Mouse (Mus musculus) MEL (cell line): ENCODE data around the gene Fam83d. TPM values are rescaled to one million over a fixed set of nuclear protein-coding genes. Genes with fewer than 3 reads are reported as not detected.

Experiments
- DNase-seq: peaks from one replicate; pipeline ENCODE4 v3.0.0; 2011; ENCODE audit warnings: low read depth, low spot score
- H3K27ac ChIP-seq: 2 replicates; pipeline ENCODE4 v1.5.1; 2012; ENCODE audit warnings: low read depth, mild to moderate bottlenecking, control low read depth, low read length, moderate library complexity; ENCODE audit not compliant: control insufficient read depth
- H3K27me3 ChIP-seq, 2 experiments: fragments of 150-350 bp in 1 of 2; sonication (generic) in 1 of 2; 2 replicates each; pipeline ENCODE4 v1.6.1; 2012; ENCODE audit warnings: low read length in 2 of 2, mild to moderate bottlenecking in 2 of 2, improper control_type of control experiment in 1 of 2, moderate library complexity in 1 of 2; ENCODE audit not compliant: insufficient read depth in 2 of 2, control insufficient read depth in 1 of 2
- H3K36me3 ChIP-seq, 2 experiments: 2 replicates each; pipeline ENCODE4 v1.6.1; 2012 to 2014; ENCODE audit warnings: low read length in 2 of 2, improper control_type of control experiment in 1 of 2, inconsistent platforms in 1 of 2, mild to moderate bottlenecking in 1 of 2; ENCODE audit not compliant: insufficient read depth in 2 of 2, control insufficient read depth in 1 of 2
- H3K4me1 ChIP-seq, 2 experiments: fragments of 150-350 bp in 1 of 2; sonication (generic) in 1 of 2; 2 replicates each; pipeline ENCODE4 v1.6.1; 2012; ENCODE audit warnings: low read length in 2 of 2, improper control_type of control experiment in 1 of 2, mild to moderate bottlenecking in 1 of 2; ENCODE audit not compliant: insufficient read depth in 2 of 2, control insufficient read depth in 1 of 2
- H3K4me3 ChIP-seq, 2 experiments: fragments of 150-350 bp in 1 of 2; sonication (generic) in 1 of 2; 2 replicates each; pipeline ENCODE4 v1.5.1; 2012; ENCODE audit warnings: low read depth in 2 of 2, low read length in 2 of 2, mild to moderate bottlenecking in 2 of 2, moderate library complexity in 2 of 2, control low read depth in 1 of 2, improper control_type of control experiment in 1 of 2; ENCODE audit not compliant: control insufficient read depth in 1 of 2, insufficient read depth in 1 of 2
- H3K79me2 ChIP-seq: 2 replicates; pipeline ENCODE4 v1.6.1; 2012; ENCODE audit warnings: mild to moderate bottlenecking, low read length, moderate library complexity; ENCODE audit not compliant: control insufficient read depth, poor library complexity, insufficient read depth
- H3K9ac ChIP-seq: 2 replicates; pipeline ENCODE4 v1.6.1; 2012; ENCODE audit warnings: low read depth, mild to moderate bottlenecking, control low read depth, low read length, moderate library complexity; ENCODE audit not compliant: control insufficient read depth, poor library complexity, severe bottlenecking
- H3K9me3 ChIP-seq: fragments of 150-350 bp; sonication (generic); replicated peaks from 2 replicates; pipeline ENCODE4 v1.6.1; 2012; ENCODE audit warnings: mild to moderate bottlenecking, low read length, improper control_type of control experiment, moderate library complexity; ENCODE audit not compliant: insufficient read depth
- BHLHE40 ChIP-seq: IDR thresholded peaks from 2 replicates; pipeline ENCODE4 v1.6.1; 2012; ENCODE audit warnings: low read depth, mild to moderate bottlenecking, inconsistent platforms, low read length, improper control_type of control experiment, borderline replicate concordance
- CHD2 ChIP-seq: IDR thresholded peaks from 2 replicates; pipeline ENCODE4 v1.6.1; 2011; ENCODE audit warnings: low read length, improper control_type of control experiment
- ELF1 ChIP-seq: IDR thresholded peaks from 2 replicates; pipeline ENCODE4 v1.6.1; 2014; ENCODE audit warnings: low read depth, mild to moderate bottlenecking, inconsistent platforms, low read length, improper control_type of control experiment, moderate library complexity
- EP300 ChIP-seq, 2 experiments: IDR thresholded peaks; 2 replicates each; pipeline ENCODE4 v1.6.1; 2011; ENCODE audit warnings: improper control_type of control experiment in 2 of 2, low read length in 2 of 2, low read depth in 1 of 2, mild to moderate bottlenecking in 1 of 2
- ETS1 ChIP-seq: IDR thresholded peaks from 2 replicates; pipeline ENCODE4 v1.6.1; 2012; ENCODE audit warnings: low read depth, mild to moderate bottlenecking, inconsistent platforms, low read length, improper control_type of control experiment, moderate library complexity
- GATA1 ChIP-seq: IDR thresholded peaks from 2 replicates; pipeline ENCODE4 v1.6.1; 2011; ENCODE audit warnings: low read depth, low read length, improper control_type of control experiment
- HCFC1 ChIP-seq: IDR thresholded peaks from 2 replicates; pipeline ENCODE4 v1.6.1; 2012; ENCODE audit warnings: low read depth, mild to moderate bottlenecking, inconsistent platforms, low read length, improper control_type of control experiment, moderate library complexity
- JUND ChIP-seq: IDR thresholded peaks from 2 replicates; pipeline ENCODE4 v1.6.1; 2011; ENCODE audit warnings: low read depth, mild to moderate bottlenecking, improper control_type of control experiment, low read length
- MAZ ChIP-seq: IDR thresholded peaks from 2 replicates; pipeline ENCODE4 v1.6.1; 2012; ENCODE audit warnings: low read depth, mild to moderate bottlenecking, inconsistent platforms, low read length, improper control_type of control experiment
- MEF2A ChIP-seq: IDR thresholded peaks from 2 replicates; pipeline ENCODE4 v1.6.1; 2014; ENCODE audit warnings: low read depth, mild to moderate bottlenecking, inconsistent platforms, low read length, improper control_type of control experiment; ENCODE audit not compliant: poor library complexity, insufficient replicate concordance, severe bottlenecking; ENCODE audit errors: extremely low read depth
- MYB ChIP-seq: IDR thresholded peaks from 2 replicates; pipeline ENCODE4 v1.6.1; 2011; ENCODE audit warnings: mild to moderate bottlenecking, low read depth, low read length, improper control_type of control experiment
- MYC ChIP-seq: IDR thresholded peaks from 2 replicates; pipeline ENCODE4 v1.6.1; 2011; ENCODE audit warnings: low read depth, mild to moderate bottlenecking, low read length, improper control_type of control experiment, moderate library complexity
- NELFE ChIP-seq: IDR thresholded peaks from 2 replicates; pipeline ENCODE4 v1.6.1; 2011; ENCODE audit warnings: low read depth, low read length, improper control_type of control experiment
- POLR2AphosphoS5 ChIP-seq: IDR thresholded peaks from 2 replicates; pipeline ENCODE4 v1.6.1; 2012; ENCODE audit warnings: low read depth, borderline replicate concordance, mild to moderate bottlenecking, inconsistent platforms, low read length, moderate library complexity, mixed read lengths
- RAD21 ChIP-seq: IDR thresholded peaks from 2 replicates; pipeline ENCODE4 v1.6.1; 2011; ENCODE audit warnings: mild to moderate bottlenecking, low read depth, low read length, improper control_type of control experiment
- RCOR1 ChIP-seq: IDR thresholded peaks from 2 replicates; pipeline ENCODE4 v1.6.1; 2012; ENCODE audit warnings: low read depth, mild to moderate bottlenecking, inconsistent platforms, low read length, improper control_type of control experiment
- SIN3A ChIP-seq: IDR thresholded peaks from 2 replicates; pipeline ENCODE4 v1.6.1; 2012; ENCODE audit warnings: low read length, improper control_type of control experiment, inconsistent platforms
- TBP ChIP-seq: IDR thresholded peaks from 2 replicates; pipeline ENCODE4 v1.8.0; 2011; ENCODE audit warnings: low read depth, low read length, improper control_type of control experiment
- TCF12 ChIP-seq: IDR thresholded peaks from 2 replicates; pipeline ENCODE4 v1.6.1; 2014; ENCODE audit warnings: low read depth, mild to moderate bottlenecking, inconsistent platforms, low read length, improper control_type of control experiment, moderate library complexity
- UBTF ChIP-seq: IDR thresholded peaks from 2 replicates; pipeline ENCODE4 v1.6.1; 2012; ENCODE audit warnings: low read depth, mild to moderate bottlenecking, inconsistent platforms, low read length, improper control_type of control experiment, moderate library complexity, borderline replicate concordance; ENCODE audit not compliant: insufficient read depth
- USF2 ChIP-seq, 2 experiments: IDR thresholded peaks; 2 replicates each; pipeline ENCODE4 v1.6.1; 2011 to 2012; ENCODE audit warnings: improper control_type of control experiment in 2 of 2, low read length in 2 of 2, borderline replicate concordance in 1 of 2, inconsistent platforms in 1 of 2, low read depth in 1 of 2, mild to moderate bottlenecking in 1 of 2; ENCODE audit not compliant: insufficient read depth in 1 of 2
- ZMIZ1 ChIP-seq: IDR thresholded peaks from 2 replicates; pipeline ENCODE4 v1.6.1; 2012; ENCODE audit warnings: low read depth, mild to moderate bottlenecking, inconsistent platforms, low read length, improper control_type of control experiment, moderate library complexity
- polyA plus RNA-seq, 2 experiments: library from polyadenylated mRNA; stranded (reverse) in 1 of 2; unstranded in 1 of 2; fragments of >175 nt in 1 of 2; fragments of >200 nt in 1 of 2; gene quantifications; 2 replicates each; pipeline versions ENCODE4 v1.2.1 to v1.2.4; 2012; ENCODE audit warnings: low replicate concordance in 2 of 2, low read depth in 1 of 2; ENCODE audit not compliant: insufficient read length in 2 of 2, insufficient read depth in 1 of 2, missing spikeins in 1 of 2
- total RNA-seq: library from RNA; depleted of rRNA; stranded (reverse); fragments of 300-350 nt; gene quantifications from 2 replicates; pipeline ENCODE4 v1.2.3, GENCODE M21; 2012

Fam83d gene
- total and polyA plus RNA-seq, 3 experiments = 2.6 to 5.2 TPM; not detected in 1

- H3K36me3 ChIP-seq = peaks cover 0 to 5% of the 10 kb centered on the region in 2 experiments; a peak in 1 of 4 replicates
- no peak for DNase-seq
- H3K9ac ChIP-seq = no peak overlapping the region
- TF ChIP-seq RCOR1 (no peak), TBP (no peak), JUND (no peak), NELFE (no peak), ETS1 (no peak), MEF2A (no peak), HCFC1 (no peak), GATA1 (no peak), ZMIZ1 (no peak), ELF1 (no peak), TCF12 (no peak), MYB (no peak), USF2 (IDR thresholded peaks at IDR 0.05; ENCODE audit: borderline replicate concordance in 1 of 2, insufficient read depth in 1 of 2, low read depth in 1 of 2, low read length in 2 of 2) (no peak), MAZ (no peak), RAD21 (no peak), CHD2 (no peak), POLR2AphosphoS5 (no peak), SIN3A (no peak), EP300 (IDR thresholded peaks at IDR 0.05; ENCODE audit: low read depth in 1 of 2, low read length in 2 of 2) (no peak), MYC (no peak)
- no peaks in the 10 kb centered on the region for H3K9me3 ChIP-seq
- H3K4me3 ChIP-seq = no peak overlapping the region
- no peaks in the 10 kb centered on the region for H3K27me3 ChIP-seq
- no peak overlapping the region for H3K27ac ChIP-seq
- peaks cover 2% of the 10 kb centered on the region; the same call in 1 of the 2 replicates for H3K79me2 ChIP-seq
- H3K4me1 ChIP-seq = peaks cover 0 to 10% of the 10 kb centered on the region in 2 experiments; a peak in 2 of 4 replicates
Observed at GRCm38 (mm10) chr2:158772808-158773207, 4.9 kb downstream of the Fam83d start.

GRCm38 (mm10) chr2:158774886-158775285, 7.0 kb downstream of the Fam83d start:
- Histone ChIP-seq H3K27me3 (no peaks in the 10 kb centered on the region), H3K27ac (no peak overlapping the region), H3K4me1 (peaks cover 0 to under 1% of the 10 kb centered on the region in 2 experiments; a peak in 1 of 4 replicates), H3K36me3 (no peaks in the 10 kb centered on the region), H3K4me3 (no peak overlapping the region), H3K9me3 (no peaks in the 10 kb centered on the region), H3K79me2 (no peaks in the 10 kb centered on the region), H3K9ac (no peak overlapping the region)
- no peak for DNase-seq
- TF ChIP-seq NELFE (no peak), MEF2A (no peak), TCF12 (no peak), JUND (no peak), CHD2 (no peak), SIN3A (no peak), ZMIZ1 (no peak), BHLHE40 (no peak), UBTF (no peak)
